Mouse (Mus musculus): ENCODE data around the gene Zbtb48.

DNA sequence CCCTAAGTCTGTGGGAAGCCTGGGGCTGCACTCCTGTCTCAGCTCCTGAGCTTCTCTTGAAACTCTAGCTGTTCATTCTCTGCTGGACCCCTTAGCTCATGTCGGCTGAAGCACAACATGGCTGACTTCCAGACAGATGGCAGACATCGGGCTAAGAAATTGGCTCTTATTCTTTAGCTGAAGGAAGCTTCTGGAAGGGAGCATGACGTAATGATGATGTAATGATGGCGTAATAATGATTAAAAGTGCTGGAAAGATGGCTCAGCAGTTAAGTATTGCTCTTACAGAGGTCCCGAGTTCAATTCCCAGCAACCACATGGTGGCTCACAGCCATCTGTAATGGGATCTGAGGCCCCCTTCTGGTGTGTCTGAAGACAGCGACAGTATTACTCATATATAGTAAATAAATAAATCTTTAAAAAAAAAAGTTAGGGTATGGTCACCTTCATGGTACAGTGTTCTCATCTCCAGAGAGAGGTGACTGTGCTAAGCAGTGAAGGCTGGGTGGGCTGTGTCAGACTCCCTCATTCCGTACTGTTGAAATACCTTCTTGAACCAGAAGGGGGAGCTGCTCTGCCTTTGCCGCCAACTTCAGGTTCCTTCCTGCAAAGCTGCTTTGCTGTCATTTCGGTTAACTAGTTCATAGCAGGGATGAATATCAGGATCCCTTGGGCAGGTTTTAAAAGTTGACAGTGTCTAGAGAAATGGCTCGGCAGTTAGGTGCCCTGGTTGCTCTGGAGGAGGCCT, 55.1 kb downstream of the Zbtb48 start:
- TF ChIP-seq CTCF (IDR thresholded peaks at IDR 0.05): peak; percentile 72
- TF ChIP-seq EP300 (IDR thresholded peaks at IDR 0.05): no peak

Data from lung, postnatal 0 days (tissue).